28 mouse cellular contexts compared by ENCODE assay signal in the genomic region with DNA sequence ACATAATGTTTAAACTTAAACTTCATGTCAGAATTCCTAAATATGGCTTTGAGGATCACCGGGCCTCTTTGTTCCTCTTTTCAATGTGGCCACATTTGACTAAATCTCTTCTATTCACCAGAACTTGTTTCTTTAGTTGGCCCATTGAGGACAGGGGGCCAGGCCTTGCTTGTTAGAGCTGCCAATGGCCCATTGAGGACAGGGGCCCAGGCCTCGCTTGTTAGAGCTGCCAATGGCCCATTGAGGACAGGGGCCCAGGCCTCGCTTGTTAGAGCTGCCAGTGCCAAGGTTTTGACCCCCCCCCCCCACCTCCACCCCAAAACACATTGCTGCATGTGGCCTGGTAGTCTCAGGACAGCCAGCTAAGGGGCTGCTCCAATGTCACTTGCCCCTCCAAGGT. TPM values are rescaled to one million over a fixed set of nuclear protein-coding genes. Genes with fewer than 3 reads are reported as not detected.
"Had no signal": no experiment of that assay in that cellular context is flagged by ENCODE, and none has a peak within 500 bp of the region (broad histone marks: within the 10 kb centered on the region; RNA-seq: fewer than 3 reads in every experiment).

No protein-coding gene starts in this region.

- H3K27me3 ChIP-seq: heart, embryonic 15.5 days; hindbrain, embryonic 12.5 days; intestine, embryonic 15.5 days; limb, embryonic 12.5 days; liver, embryonic 13.5 days; liver, embryonic 15.5 days had no signal

- H3K4me1 ChIP-seq: liver, embryonic 15.5 days had no signal

- H3K4me3 ChIP-seq: hindbrain, embryonic 10.5 days; hindbrain, embryonic 12.5 days; intestine, embryonic 15.5 days; layer of hippocampus, adult 2 months; left cerebral cortex, adult 2 months; limb, embryonic 10.5 days; limb, embryonic 12.5 days; liver, embryonic 13.5 days; liver, embryonic 15.5 days had no signal

- DNase-seq: gastrocnemius, postnatal 25 days; heart, adult 18-20 months; heart, postnatal 14 days; heart, postnatal 4 days; kidney, adult 18-20 months; kidney, adult 8-10 months; kidney, postnatal 10 days; kidney, postnatal 25 days; kidney, postnatal 4 days; liver; liver, embryonic 13.5 days; liver, postnatal 0 days had no signal

- H3K9ac ChIP-seq: hindbrain, embryonic 12.5 days; hindbrain, embryonic 14.5 days; intestine, embryonic 15.5 days; limb, embryonic 12.5 days; liver, embryonic 13.5 days; liver, embryonic 15.5 days; liver, postnatal 0 days had no signal

- ATAC-seq: hindbrain, embryonic 16.5 days; inflammation-experienced regulatory T-cells, adult 6 months; intestine, embryonic 15.5 days; intestine, postnatal 0 days; liver, postnatal 0 days had no signal

- H3K9me3 ChIP-seq: heart, embryonic 13.5 days; heart, embryonic 15.5 days; hindbrain, embryonic 10.5 days; hindbrain, embryonic 12.5 days; intestine, embryonic 15.5 days; limb, embryonic 10.5 days; limb, embryonic 12.5 days; liver, embryonic 13.5 days; liver, embryonic 15.5 days had no signal

- H3K36me3 ChIP-seq: heart, embryonic 13.5 days; heart, embryonic 15.5 days; hindbrain, embryonic 10.5 days; hindbrain, embryonic 12.5 days; intestine, embryonic 15.5 days; limb, embryonic 10.5 days; limb, embryonic 12.5 days; liver, embryonic 13.5 days; liver, embryonic 15.5 days had no signal

- H3K27ac ChIP-seq: heart, embryonic 13.5 days; heart, embryonic 15.5 days; hindbrain, embryonic 10.5 days; hindbrain, embryonic 12.5 days; hindbrain, embryonic 14.5 days; intestine, embryonic 15.5 days; layer of hippocampus, adult 2 months; left cerebral cortex, adult 2 months; limb, embryonic 10.5 days; limb, embryonic 12.5 days; liver, embryonic 13.5 days; liver, embryonic 15.5 days had no signal

- H3K4me2 ChIP-seq: hindbrain, embryonic 12.5 days; hindbrain, embryonic 14.5 days; intestine, embryonic 15.5 days; limb, embryonic 12.5 days; liver, embryonic 11.5 days; liver, embryonic 13.5 days; liver, embryonic 15.5 days had no signal

RNA-seq across cellular contexts. Expression of a gene that starts 3.5 kb away (rescaled TPM):
- total RNA-seq: granulocyte monocyte progenitor cell, adult 5-6 weeks had no signal
- polyA plus RNA-seq: liver, embryonic 11.5 days had no signal
